Mouse (Mus musculus) gastrocnemius, postnatal 25 days (tissue): ENCODE measurements around the gene Fancc. TPM values are rescaled to one million over a fixed set of nuclear protein-coding genes. Genes with fewer than 3 reads are reported as not detected.

ENCODE experiments used
- DNase-seq: peaks from one replicate; pipeline ENCODE4 v3.0.0; 2022
- total RNA-seq, 2 experiments: library from RNA; stranded (reverse); gene quantifications; 1 replicate in 1 of 2; 2 replicates in 1 of 2; pipeline ENCODE4 v1.2.3; 2021

Gene Fancc
- total RNA-seq, 2 experiments from 2014 or later = 2.0 to 2.3 TPM

DNA sequence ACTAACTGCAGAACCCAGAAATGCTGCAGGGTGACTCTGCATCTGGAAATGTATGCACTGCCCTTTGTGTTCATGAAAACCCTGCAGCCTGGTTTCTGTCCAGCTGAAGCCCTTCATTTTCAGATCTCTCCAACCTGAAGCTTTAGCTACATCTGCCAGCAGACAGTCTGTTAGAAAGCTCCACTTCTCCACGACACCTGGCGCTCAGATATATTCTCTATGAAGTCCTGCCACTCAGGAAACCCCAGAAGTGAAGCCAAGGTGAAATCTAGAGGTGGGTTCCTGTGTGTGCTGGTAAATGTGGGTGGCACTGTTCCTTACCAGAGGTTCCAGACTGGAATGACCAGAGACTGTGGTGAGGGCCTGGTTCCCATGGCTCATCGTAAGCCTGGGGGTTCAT, 235.4 kb downstream of the Fancc start:
- DNase-seq = no peak

DNA sequence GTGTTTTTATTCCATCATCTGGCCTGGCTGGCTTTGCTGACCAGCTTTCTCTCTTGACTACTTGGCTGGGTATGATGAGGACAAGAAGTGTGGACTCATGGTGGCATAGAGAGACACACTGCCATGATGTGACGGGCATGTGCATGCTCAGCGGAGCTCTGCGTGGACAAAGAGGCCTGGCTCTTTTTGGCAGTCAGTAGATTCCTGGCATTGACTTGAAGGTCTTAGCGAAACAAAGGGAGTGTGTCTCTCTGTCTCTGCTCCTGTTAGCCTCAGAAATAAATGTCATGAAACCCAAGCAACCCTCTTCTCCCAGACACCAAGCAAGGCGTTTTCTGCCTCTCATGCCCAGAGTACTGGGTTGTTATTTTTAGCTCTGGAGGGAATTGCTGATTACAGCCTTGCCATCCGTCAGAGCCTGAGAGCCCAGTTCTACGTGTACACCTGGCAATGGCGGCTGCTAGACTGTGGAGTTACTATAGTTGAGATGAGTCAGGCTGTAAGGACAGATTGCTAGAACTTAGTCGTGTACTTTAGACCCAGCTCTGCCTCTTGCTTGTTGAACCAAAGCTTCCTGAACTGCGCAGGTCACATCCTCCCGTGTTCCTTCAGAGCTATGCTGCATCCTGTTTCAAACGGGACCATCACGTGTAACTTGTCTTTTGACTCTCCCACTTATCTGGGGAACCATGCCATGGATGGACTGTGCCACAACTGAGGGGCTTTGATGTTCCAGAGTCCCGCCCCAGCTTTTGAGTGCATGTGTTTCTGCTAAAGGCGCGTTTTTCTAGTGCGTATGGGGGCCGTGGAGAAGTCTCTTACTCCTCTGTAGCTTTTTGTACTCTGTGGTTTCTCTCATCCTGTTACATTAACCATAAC, 236.1 kb downstream of the Fancc start:
- DNase-seq = peak; percentile 57

DNA sequence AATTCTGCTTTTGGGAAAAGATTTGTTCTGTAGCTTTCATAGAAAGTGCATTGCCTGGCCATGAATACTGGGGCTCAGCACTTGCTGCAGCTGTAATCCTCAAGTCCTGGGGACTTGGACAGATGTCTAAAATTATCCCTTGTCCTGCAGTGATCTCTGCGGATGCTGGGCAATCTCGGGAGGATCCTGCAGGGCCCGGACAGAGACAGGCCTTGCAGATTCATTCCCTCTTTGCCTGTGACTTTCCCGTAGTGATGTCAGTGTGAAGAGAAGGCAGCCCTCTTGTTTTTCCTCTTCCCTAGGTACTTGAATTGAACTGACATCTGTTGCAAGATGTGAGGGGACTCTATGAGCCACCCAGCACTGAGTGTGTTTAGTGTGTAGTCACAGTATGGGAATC, 236.9 kb downstream of the Fancc start:
- no peak for DNase-seq

DNA sequence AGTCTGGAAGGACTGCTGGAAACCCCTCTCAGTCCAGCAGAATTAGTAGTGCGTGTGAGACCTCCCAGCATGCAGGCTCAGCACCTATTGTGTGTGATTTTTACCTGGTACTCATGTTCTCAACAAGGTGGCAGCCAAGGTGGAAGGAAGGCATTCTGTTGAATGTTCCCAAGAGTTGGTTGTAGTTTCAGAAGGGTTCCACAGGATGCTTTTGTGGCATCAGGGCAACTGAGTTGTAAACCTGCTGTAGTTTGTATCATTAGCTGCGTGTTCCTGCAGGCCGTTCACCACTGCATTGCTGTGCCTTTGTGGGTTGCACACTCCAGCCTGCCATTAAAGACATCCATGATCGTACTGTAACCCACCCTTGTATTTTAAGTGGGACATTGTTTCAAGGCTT, 238.4 kb downstream of the Fancc start:
- no peak for DNase-seq

DNA sequence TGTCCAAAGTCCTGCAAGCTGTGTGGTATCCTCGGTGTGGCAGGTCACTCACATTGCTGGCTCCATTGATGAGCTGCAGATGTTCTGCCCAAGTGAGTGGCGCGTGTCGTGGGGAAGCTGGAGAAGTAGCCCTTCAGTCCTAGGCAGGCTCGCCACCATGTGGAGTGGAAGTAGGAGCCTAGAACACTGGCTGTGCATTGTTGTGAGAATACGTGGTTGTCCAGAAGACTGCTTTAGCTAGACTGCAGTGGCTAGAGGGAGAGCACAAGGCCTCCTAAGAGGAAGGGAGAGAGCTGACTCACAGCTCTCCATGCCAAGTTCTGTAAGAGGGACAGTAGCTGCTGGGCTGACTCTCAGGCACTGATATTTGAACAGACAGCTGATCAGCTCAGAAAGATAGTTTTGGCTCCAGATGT, 238.9 kb downstream of the Fancc start:
- peak; percentile 48 for DNase-seq

DNA sequence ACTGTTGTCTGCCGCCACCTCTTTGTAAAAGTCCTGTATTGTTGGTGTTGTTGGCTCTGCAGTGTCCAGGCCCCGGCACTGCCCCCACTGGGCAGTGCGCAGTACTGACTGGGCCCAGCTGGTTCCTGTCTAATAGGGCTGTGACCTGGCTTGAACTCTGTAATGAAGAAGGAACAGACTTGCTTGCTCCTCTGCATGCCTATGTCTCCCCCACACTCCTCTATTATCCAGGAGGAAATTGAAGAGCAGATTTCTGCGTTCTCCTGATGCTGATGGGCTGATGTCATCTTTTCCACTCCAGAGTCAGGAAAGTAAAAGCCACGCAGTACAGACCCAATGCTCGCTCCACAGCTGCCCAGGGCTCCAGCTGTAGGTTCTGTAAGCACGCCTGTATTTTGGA, 240.3 kb downstream of the Fancc start:
- DNase-seq = peak; percentile 74

DNA sequence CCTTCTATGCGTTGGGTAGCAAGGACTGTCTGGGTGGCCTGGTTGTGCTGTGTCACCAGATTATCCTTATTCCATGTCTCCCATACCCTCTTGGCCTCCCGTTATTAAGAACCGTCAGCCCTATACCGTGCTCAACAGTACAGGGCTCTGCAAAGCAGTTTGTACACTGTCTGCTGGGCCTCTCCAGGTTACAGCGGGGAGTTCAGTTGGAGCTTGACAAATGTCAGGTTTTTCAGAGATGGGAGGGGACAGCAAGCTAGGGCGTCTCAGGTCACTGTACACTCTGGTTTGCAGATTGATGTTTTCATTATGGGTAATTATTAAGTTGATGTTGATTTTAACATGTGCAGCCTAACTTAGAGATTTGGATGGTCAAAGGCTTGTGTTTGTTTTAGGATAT, 240.9 kb downstream of the Fancc start:
- no peak for DNase-seq

DNA sequence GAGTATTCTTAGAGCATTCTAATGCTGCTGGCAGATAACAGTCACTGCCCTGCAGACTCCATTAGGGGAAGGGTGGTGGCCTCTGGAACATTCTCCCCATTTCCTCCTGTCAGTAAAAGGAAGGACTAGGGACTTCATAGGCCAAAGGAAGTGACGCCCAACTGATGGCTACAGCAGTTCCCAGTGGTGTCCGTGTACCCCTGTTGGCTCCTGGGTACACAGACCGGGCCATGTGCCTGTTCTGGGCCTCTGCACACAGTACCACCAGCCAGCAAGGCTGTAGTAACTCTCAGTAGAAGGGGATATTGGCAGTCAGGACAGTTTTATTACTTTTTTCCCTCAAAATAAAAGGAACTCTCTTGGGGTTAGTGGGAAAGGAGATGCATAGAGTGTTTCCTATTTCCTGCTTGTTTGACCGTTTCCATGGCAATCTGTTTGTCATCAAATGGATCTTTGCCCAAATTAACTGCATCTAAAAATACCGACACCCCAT, 241.5 kb downstream of the Fancc start:
- peak; percentile 72 for DNase-seq

DNA sequence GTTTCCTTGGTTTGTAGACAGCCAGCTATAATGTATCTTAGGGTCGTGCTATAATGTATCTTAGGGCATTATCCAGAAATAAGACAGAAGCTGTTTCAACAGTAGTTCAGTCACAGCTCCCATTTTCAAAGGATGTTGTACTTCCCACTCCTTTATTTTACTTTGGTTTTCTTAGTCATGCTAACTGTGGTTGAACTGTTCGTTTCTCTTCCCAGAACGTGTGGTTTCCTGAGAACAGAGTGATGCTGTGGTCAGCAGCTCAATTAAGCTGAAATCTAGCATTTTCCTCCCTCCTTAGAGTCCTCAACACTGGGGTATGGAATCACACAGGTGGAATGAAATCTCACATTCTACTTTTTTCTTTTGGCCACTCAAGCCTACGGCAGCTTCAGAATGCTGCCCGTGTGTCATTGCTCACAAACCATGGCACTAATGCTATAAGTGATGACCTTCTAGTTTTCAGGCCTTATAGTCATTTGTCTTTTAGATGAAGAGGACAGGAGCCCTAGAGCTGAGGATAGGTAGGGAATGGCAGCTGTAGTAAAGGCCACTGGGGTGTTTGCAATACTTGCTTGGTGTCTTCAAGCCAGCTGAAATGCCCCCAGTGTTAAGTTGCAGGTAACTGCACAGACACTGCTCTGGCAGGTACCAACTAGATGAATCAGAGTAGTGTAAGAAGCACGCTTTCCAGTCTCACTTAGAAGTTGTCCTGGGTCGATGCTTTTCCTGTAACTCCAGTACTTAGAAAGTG, 243.0 kb downstream of the Fancc start:
- DNase-seq = no peak

DNA sequence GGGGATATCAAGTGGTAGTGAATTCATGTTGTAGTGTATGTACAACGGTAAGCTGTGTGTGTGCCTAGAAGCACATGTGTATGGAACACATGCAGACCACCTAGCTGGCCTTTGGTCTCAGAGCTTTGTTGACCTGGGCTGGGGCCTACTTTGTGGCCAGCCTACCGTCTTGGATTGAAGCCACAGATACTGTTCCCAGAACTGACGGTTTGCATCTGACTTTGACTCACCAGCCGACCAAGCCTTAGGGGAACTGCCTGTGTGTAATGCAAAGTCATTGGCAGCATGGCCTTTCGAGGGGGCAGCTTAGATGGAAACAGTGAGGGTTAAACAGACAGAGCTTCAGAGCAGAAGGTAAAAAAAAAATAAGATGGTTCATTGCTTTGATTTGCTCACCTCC, 243.9 kb downstream of the Fancc start:
- no peak for DNase-seq

DNA sequence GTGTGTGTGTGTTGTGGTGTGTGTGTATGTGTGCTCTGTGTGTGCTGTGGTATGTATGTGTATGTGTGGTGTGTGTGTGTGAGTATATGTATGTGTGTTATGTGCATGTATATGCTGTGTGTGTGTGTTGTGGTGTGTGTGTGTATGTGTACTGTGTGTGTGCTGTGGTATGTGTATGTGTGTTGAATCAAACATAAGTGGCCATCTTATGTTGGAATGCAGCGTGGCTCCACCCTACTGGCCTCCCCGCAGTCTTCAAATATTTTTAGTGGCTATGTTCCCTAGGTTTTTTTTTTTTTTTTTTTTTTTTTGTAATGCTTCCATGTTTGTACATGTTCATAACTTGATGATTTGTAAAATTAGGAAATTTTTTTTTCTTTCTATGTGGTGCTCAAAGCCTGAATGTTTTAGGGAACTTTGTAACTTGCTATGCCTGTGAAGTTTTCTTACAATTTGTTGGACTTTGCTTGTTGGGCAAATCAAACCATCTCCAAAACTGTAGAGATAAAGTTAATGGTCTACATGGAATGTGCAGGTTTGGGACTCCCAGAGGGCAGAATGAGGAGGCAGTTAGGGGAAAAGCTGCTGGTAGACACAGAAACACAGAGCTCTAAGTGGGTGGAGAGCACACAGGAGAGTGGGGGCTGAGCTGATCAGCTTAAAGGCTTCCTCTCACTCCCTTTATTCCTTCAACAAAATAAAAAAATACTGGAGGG, 244.6 kb downstream of the Fancc start:
- no peak for DNase-seq

DNA sequence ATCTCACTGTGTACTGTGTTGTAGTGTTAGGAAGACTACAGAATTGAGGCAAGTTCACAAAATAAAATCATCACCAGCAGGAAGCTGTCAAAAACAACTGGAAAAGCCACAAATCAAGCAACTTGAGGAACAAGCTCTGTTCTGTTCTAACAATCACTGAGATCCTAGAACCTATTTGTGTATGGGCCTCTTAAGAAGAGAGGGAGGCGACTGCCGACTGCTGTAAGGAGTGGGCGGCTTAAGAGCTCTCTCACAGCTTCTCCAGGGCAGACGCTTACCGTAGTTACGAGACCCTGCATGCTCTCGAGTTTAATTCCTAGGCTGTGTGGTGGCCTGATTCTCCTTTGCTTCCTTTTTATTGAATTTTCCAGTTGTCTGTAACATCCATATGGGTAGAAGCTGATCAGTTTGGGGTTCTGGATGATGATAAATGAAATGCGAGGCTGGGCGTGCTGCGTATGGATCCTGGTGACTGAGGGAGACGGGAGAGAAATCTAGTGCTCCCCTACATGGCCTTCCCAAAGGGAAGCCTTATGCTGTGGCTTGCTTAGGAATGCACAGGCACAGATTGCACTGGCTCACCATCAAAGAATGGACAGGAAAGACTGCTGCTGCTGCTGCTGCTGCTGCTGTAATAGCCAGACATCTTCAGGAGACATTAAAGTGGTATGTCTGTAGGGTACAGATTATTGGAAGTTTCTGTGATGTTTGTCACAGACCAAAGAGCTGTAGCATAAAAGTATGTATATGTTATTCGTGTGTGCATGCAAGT, 245.8 kb downstream of the Fancc start:
- no peak for DNase-seq

DNA sequence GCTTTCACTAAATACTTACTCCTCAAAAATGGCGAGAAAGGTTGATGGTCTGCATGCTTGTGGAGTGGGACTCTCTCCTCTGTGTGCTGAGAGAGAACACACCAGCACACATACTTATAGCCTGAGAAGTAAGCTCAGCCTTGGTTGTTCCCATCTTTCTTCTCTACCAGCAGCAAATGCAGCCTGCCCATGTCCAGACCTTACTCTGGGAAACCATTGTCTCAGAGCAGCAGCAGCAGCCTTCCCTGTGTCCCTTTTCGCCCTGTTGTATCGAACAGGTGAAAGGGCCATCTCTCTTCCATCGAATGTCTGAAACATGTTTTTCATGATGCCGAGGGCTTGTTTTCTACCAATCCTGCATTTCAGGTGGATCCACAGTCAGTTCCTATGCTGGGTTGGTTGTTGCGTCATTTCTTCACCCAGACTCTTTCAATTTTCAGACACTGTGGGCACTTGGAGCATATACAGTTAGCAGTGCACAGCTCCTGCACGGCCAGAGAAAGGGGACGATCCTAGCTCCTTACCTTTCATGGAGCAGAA, 246.6 kb downstream of the Fancc start:
- DNase-seq = no peak

DNA sequence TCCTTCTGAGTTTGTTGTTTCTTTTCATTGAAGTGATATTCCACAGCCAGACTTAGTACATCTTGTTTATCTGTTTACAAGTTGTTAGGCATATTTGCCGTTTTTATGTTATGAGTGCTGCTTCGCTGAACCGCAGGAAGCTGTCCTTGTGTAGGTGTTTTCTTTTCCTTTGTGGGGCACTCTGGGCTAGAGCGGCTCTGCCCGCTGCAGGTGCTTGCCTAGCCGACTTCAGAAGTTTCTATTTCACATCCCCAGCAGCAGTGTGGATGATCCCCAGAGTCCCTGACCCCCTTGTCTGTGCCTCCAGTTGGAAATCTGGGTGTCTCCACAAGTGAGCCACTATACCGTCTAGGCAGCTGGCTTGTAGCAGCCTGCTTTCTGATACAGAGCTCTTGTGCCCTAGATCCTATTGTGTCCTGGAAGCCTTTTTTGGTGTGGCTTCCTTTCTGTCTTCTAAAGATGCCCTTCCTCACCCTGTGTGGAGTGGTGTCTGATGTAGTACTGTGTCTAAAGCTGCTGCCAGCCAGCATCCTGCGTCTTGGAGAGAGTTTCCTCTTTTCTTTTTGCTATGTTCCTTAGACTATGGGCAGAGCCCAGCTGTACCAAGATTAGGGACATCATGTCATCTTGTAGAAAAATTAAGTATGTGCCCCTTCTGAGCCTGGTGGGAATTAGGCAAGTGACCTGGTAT, 247.2 kb downstream of the Fancc start:
- no peak for DNase-seq

DNA sequence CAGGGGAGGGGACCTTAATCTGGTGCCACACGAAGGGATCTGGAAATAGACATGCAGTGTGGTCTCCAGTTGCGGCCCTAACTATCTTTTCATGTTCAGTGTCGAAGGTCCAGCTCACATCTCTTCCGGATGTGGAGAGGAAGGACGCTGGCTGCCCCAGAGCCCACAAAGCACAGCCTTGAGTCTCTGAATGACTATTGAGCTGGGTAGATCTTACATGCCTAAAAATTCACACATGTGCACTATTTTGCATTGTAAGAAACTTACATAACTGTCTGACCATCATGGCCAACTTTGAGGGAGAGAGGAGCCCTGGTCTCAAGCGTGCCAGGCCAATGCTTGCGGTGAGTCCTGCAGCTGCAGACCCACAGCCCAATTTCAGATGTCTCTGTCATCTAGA, 247.9 kb downstream of the Fancc start:
- no peak for DNase-seq

DNA sequence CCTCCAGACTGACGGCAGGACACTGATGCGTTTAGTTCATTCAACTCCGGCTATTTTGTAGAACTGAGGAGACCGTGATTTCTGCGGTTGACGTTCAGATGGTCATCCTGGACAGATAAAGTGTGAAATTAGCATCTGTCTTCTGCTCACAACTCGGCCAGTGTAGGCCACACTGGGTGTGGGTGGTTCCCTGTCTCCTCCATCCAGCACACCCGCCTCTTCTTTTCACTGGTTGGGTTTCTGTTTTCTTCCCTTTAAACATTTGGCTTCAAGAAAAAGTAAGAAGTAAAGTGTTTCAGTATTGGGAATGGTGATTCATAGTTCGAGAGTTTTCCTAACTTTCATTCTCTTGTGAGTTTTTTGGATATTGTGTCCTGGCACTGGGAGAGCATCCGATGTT, 248.8 kb downstream of the Fancc start:
- no peak for DNase-seq

DNA sequence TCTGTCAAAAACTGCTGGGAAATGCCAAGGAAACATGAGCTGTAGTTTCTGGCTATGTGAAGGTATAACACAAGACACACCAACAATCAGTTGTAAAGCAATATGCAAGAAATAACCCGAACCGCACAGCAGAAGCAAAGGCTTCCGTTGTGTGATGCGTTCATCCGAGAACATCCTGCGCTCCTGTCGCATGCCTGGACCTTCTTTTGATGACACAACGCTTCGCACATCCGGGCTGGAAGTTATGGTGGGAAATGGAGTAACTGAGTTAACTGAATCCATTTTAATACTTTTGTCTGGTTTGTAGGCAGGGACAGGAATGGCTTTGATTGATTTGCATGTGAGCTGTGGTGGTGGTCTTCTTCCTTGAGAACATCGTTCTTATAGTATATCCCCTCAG, 249.4 kb downstream of the Fancc start:
- no peak for DNase-seq

DNA sequence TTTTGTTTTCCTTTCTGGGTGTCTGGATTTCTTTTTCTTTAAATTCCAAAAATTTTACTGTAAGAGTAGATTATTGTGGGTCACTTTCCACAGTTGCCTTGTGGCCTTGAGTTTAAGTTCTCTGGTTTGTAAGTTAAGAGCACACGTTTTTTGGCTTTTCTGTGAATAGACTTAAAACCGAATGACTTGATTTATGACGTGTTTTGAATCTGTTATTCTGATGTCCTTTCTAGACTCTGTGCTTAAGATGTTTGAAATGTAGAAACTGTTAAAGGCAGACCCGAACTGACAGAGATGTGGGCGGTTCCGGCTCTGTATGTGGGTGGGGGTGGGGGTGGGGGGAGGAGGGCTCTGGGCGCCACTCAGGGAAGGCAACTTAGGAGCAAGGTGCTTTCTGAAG, 250.0 kb downstream of the Fancc start:
- DNase-seq = no peak

DNA sequence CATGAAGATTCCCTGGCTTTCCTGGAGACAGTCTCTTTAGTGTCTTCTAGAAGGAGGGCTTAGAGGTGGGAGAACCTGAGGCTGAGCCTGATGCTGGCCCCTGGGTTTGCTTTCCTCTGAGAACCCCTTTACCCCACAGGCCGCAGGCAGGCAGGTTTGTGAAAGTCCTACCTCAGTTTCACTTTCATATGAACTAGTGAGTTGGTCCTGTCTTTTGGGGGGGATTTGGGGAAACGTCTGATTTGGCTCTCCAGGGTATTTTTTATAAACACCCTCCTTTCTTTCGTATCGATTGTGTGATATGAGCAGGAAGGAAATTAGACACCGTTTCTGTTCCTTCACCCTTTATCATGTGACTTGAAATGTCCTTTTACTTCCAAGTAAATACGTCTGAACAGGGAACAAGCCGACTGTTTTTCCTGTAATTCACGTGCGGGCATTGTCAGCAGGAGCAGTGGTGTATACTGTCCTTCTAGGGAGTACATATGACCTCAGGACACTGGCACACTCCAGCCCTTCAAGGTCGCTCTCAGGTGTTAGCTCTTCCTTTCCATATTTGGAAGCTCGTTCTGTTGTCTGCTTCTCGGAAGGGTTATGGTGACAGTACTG, 250.6 kb downstream of the Fancc start:
- DNase-seq = no peak

DNA sequence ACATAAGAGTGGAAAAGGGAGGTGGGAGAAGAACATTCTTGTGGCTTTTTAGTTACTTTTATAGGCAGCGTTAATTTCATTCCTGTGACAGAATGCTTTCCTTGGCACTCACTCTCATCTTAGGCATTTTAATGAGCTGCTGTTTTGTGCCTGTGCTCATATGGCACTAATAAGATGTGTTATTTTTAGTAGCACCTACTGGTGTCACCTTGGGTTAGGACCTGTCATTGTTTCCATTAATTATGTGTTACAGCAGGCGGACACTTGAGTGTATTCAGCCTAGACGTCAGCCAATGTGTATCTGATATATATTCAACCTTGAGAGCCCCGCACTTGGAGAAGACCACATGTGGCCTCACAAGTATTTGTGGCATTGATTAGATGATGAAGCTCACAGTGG, 251.3 kb downstream of the Fancc start:
- no peak for DNase-seq

DNA sequence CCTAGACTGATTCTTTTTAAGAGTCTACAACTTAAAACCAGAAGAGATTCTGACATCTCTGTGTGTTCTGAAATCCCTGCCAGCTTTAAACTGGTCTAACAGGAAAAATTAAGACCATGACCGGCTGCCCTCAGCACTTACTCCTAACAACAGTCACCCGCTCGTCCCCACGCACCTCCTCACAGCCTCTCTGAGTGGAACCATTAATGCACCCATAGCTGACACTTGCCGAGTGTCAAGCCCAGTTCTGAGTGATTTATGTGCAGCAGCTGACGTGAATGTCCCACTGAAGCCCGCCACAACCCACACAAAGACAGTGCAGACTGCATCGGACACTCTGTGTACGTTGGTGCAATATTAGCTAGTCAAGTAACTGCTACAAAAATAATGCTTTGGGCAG, 251.9 kb downstream of the Fancc start:
- DNase-seq = no peak
